Mouse (Mus musculus) liver, adult 2 months (tissue): ENCODE data around the gene Llgl1.

Source experiments
- CTCF ChIP-seq: fragments of 200-500 bp; IDR thresholded peaks from 2 replicates; pipeline ENCODE4 v1.5.1; 2011; ENCODE audit warnings: low read depth, low read length, control low read depth
- POLR2A ChIP-seq: fragments of 200-500 bp; IDR thresholded peaks from 2 replicates; pipeline ENCODE4 v1.6.1; 2011; ENCODE audit warnings: low read length, control low read depth; ENCODE audit not compliant: insufficient read depth; ENCODE audit errors: extremely low read depth

- TF ChIP-seq POLR2A = no peak
- no peak for TF ChIP-seq CTCF
Observed at GRCm38 (mm10) chr11:60705255-60705654, 5.7 kb downstream of the Llgl1 start.
